Mouse (Mus musculus) intestine, embryonic 15.5 days (tissue): ENCODE results near the gene Vmn2r38. TPM values are rescaled to one million over a fixed set of nuclear protein-coding genes. Genes with fewer than 3 reads are reported as not detected.
"Not testable (repeated sequence)": the region's sequence is repeated elsewhere in the genome, so short reads cannot be mapped to it uniquely, and the experiment has no call there.

ENCODE experiments used
- ATAC-seq: fragments of 200-750 bp; cut with Nextera tagmentation; 2 replicates; pipeline ENCODE4 v1.8.0; 2017; ENCODE audit warnings: moderate TSS enrichment, moderate library complexity
- H3K27ac ChIP-seq: fragments of 300-500 bp; sonication (generic); 2 replicates; pipeline ENCODE4 v1.5.1; 2015; ENCODE audit warnings: mild to moderate bottlenecking, inconsistent platforms
- H3K27me3 ChIP-seq: fragments of 300-500 bp; sonication (generic); replicated peaks from 2 replicates; pipeline ENCODE4 v1.6.1; 2015; ENCODE audit warnings: inconsistent platforms
- H3K36me3 ChIP-seq: fragments of 300-500 bp; sonication (generic); 2 replicates; pipeline ENCODE4 v1.6.1; 2015; ENCODE audit warnings: inconsistent platforms
- H3K4me1 ChIP-seq: fragments of 300-500 bp; sonication (generic); replicated peaks from 2 replicates; pipeline ENCODE4 v1.6.1; 2015; ENCODE audit warnings: inconsistent platforms
- H3K4me2 ChIP-seq: fragments of 300-500 bp; sonication (generic); replicated peaks from 2 replicates; pipeline ENCODE4 v1.6.1; 2015; ENCODE audit warnings: mild to moderate bottlenecking, inconsistent platforms
- H3K4me3 ChIP-seq: fragments of 300-500 bp; sonication (generic); replicated peaks from 2 replicates; pipeline ENCODE4 v1.5.1; 2015; ENCODE audit warnings: inconsistent platforms
- H3K9ac ChIP-seq: fragments of 300-500 bp; sonication (generic); 2 replicates; pipeline ENCODE4 v1.6.1; 2015; ENCODE audit warnings: inconsistent platforms
- H3K9me3 ChIP-seq: fragments of 300-500 bp; sonication (generic); 2 replicates; pipeline ENCODE4 v1.6.1; 2016; ENCODE audit warnings: inconsistent platforms
- WGBS: fragments of 180-500 bp; shearing (Covaris S2); methylation state at CpG from one replicate; pipeline ENCODE4 v1.1.7; 2015; 5-methylcytosine and 5-hydroxymethylcytosine counted together
- polyA plus RNA-seq: library from polyadenylated mRNA; unstranded; fragments of >200 nt; fragmentation: Nextera tagmentation; extraction: Ambion mirVana; gene quantifications from 2 replicates; pipeline ENCODE4 v1.2.1, GENCODE M21; 2015

The Vmn2r38 gene
- polyA plus RNA-seq: not detected in 2 replicates

- not testable (repeated sequence) for H3K27ac ChIP-seq, H3K4me2 ChIP-seq, ATAC-seq, H3K36me3 ChIP-seq, H3K4me1 ChIP-seq, H3K9ac ChIP-seq, H3K27me3 ChIP-seq, H3K9me3 ChIP-seq, H3K4me3 ChIP-seq
Measured at GRCm38 (mm10) chr7:9097781-9098180, at the start of gene Vmn2r38. Gene Vmn2r38, minus strand, starts transcription at chr7:9097881.

- not testable (repeated sequence) for H3K4me3 ChIP-seq, H3K9me3 ChIP-seq, H3K27me3 ChIP-seq, H3K27ac ChIP-seq, H3K4me1 ChIP-seq, H3K4me2 ChIP-seq, H3K9ac ChIP-seq, H3K36me3 ChIP-seq, ATAC-seq
- 80% methylated on average over 4 of the region's 4 CpGs for WGBS
Measured at GRCm38 (mm10) chr7:9065353-9065752, 32.3 kb downstream of the Vmn2r38 start.

DNA sequence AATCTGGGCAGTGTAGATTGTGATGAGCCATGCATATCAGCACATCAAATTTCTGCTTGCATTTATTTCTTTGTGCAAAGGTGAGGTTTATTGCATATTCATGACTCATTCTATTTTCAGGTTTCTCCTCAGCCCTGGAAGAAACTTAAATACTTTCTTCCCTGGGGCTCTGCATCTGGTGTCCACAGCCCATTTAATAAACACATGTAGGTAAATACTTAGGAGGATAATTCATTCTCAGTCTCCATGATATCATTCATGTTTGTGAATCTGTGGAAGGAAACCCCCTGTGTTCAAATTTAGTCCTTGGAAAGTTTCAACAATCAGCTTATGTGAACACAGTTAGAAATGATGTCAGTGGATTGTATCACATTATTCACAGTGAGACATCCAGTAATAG, 67.0 kb downstream of the Vmn2r38 start, which contains the start of gene Vmn2r39:
Vmn2r39 (minus strand) TSS at position 101 of the 400 bp plus-strand sequence.
- H3K27ac ChIP-seq, H3K36me3 ChIP-seq, H3K27me3 ChIP-seq, H3K9me3 ChIP-seq, H3K9ac ChIP-seq, H3K4me2 ChIP-seq, H3K4me3 ChIP-seq, H3K4me1 ChIP-seq, ATAC-seq: not testable (repeated sequence)

Other genes starting within 250 kb of the Vmn2r38 start
- not detected in 2 replicates for gene Vmn2r40, start 166.4 kb downstream of the Vmn2r38 start, polyA plus RNA-seq
- gene Vmn2r39, start 67.1 kb downstream of the Vmn2r38 start, polyA plus RNA-seq: not detected in 2 replicates
- gene Vmn2r37, start 125.8 kb upstream of the Vmn2r38 start, polyA plus RNA-seq: not detected in 2 replicates